In the genomic region with DNA sequence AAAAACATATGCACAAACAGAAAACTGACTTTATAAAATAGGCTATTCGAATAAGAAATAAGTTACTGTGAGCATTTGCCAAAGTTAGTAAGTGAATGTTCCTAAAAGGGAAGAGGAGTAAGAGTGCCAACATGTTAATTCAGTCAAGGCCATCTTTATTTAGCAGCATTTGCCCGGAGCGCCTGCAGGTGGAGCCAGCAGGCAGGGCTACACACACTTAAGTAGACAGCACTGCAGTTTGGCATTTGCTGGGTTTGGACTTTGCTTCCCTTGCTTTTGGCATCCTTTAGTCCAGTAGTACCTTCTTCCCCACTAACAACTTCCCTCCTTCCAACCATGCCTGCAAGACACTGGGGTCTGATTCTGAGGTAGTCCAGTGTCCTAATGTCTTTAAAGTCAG, we compare ENCODE assay signal across 8 mouse cellular contexts.
DNase-seq lines count a peak whose midpoint lies in the region; TF ChIP-seq lines count a peak whose summit lies in the region.
"Had no signal": no experiment of that assay in that cellular context is flagged by ENCODE, and none has a peak within 500 bp of the region (broad histone marks: within the 10 kb centered on the region; RNA-seq: fewer than 3 reads in every experiment).

No protein-coding gene starts in this region.

- DNase-seq in cerebellum, adult 18-20 months = peak; percentile 45 to 60
- peak; percentile 13 for DNase-seq in forelimb bud, embryonic 11.5 days (ENCODE audit: low read depth, low spot score)
- DNase-seq in layer of hippocampus, adult 18-20 months (ENCODE audit: low spot score in 2 of 2) = peak; percentile 5 to 74
- DNase-seq in lung, postnatal 25 days (ENCODE audit: low spot score) = peak; percentile 40
- peak; percentile 10 for DNase-seq in right cerebral cortex, postnatal 4 days

- H3K9me3 ChIP-seq in E14TG2a.4 (ENCODE audit: low read length) = peaks cover 4% of the 10 kb centered on the region; the same call in 1 of the 2 replicates
- H3K9me3 ChIP-seq: stomach, embryonic 15.5 days had no signal

- no peaks in the 10 kb centered on the region for H3K27me3 ChIP-seq in C2C12 (ENCODE audit: control insufficient read depth, insufficient read depth, insufficient read length)
- no peaks in the 10 kb centered on the region for H3K27me3 ChIP-seq in E14TG2a.4 (ENCODE audit: insufficient read depth, low read length)
- H3K27me3 ChIP-seq: stomach, embryonic 15.5 days had no signal

- H3K79me3 ChIP-seq in C2C12 (ENCODE audit: low read depth) = no peaks in the 10 kb centered on the region

- peaks cover 4% of the 10 kb centered on the region for H3K36me3 ChIP-seq in C2C12 (ENCODE audit: control insufficient read depth, insufficient read depth)
- no peaks in the 10 kb centered on the region for H3K36me3 ChIP-seq in E14TG2a.4 (ENCODE audit: insufficient read depth, low read length)
- H3K36me3 ChIP-seq: stomach, embryonic 15.5 days had no signal

- TF ChIP-seq CTCF in C2C12 (IDR thresholded peaks at IDR 0.05; ENCODE audit: control insufficient read depth, insufficient read depth, insufficient read length) = peak; percentile 29
- peak; percentile 50 for TF ChIP-seq CTCF in E14TG2a.4 (conservative IDR thresholded peaks at IDR 0.05; ENCODE audit: low read length)

- no peak overlapping the region for H3ac ChIP-seq in C2C12 (ENCODE audit: control insufficient read depth, insufficient read length, low read depth)

- no peaks in the 10 kb centered on the region for H3K79me2 ChIP-seq in C2C12 (ENCODE audit: control insufficient read depth, insufficient read depth)

- H3K4me1 ChIP-seq in E14TG2a.4 (replicated peaks; ENCODE audit: low read depth, low read length) = no peaks in the 10 kb centered on the region
- H3K4me1 ChIP-seq: stomach, embryonic 15.5 days had no signal

- H3K4me3 ChIP-seq in C2C12 (ENCODE audit: insufficient read depth, poor library complexity, severe bottlenecking) = no peak overlapping the region
- no peak overlapping the region for H3K4me3 ChIP-seq in E14TG2a.4 (replicated peaks; ENCODE audit: low read length)
- H3K4me3 ChIP-seq: stomach, embryonic 15.5 days had no signal

TF ChIP-seq in C2C12, 6 proteins besides CTCF, POLR2A, EP300 and RAD21:
- TF ChIP-seq FOSL1 (IDR thresholded peaks at IDR 0.05; ENCODE audit: insufficient read depth, low read length, poor library complexity, severe bottlenecking) (no peak), MYOD1 (IDR thresholded peaks at IDR 0.05; ENCODE audit: control insufficient read depth, insufficient read length, low read depth) (no peak), CEBPB (IDR thresholded peaks at IDR 0.05; ENCODE audit: low read depth) (no peak), USF1 (IDR thresholded peaks at IDR 0.05; ENCODE audit: low read depth) (no peak), MAX (IDR thresholded peaks at IDR 0.05) (no peak), MYOG (IDR thresholded peaks at IDR 0.05; ENCODE audit: control insufficient read depth, extremely low read depth, insufficient read length) (no peak)
